Mouse (Mus musculus) kidney, embryonic 15.5 days (tissue): ENCODE data around the gene Actl10. TPM values are rescaled to one million over a fixed set of nuclear protein-coding genes. Genes with fewer than 3 reads are reported as not detected.

Source experiments
- ATAC-seq: fragments of 200-750 bp; cut with Nextera tagmentation; replicated peaks from 2 replicates; pipeline ENCODE4 v1.8.0; 2017; ENCODE audit warnings: moderate TSS enrichment; ENCODE audit not compliant: low FRiP score
- H3K27ac ChIP-seq: fragments of 300-500 bp; sonication (generic); 2 replicates; pipeline ENCODE4 v1.5.1; 2015; ENCODE audit warnings: mild to moderate bottlenecking, inconsistent platforms
- H3K27me3 ChIP-seq: fragments of 300-500 bp; sonication (generic); 2 replicates; pipeline ENCODE4 v1.6.1; 2015; ENCODE audit warnings: inconsistent platforms
- H3K36me3 ChIP-seq: fragments of 300-500 bp; sonication (generic); 2 replicates; pipeline ENCODE4 v1.6.1; 2015; ENCODE audit warnings: inconsistent platforms
- H3K4me1 ChIP-seq: fragments of 300-500 bp; sonication (generic); 2 replicates; pipeline ENCODE4 v1.6.1; 2015; ENCODE audit warnings: inconsistent platforms
- H3K4me2 ChIP-seq: fragments of 300-500 bp; sonication (generic); 2 replicates; pipeline ENCODE4 v1.6.1; 2015; ENCODE audit warnings: moderate library complexity, mild to moderate bottlenecking, inconsistent platforms
- H3K4me3 ChIP-seq: fragments of 300-500 bp; sonication (generic); replicated peaks from 2 replicates; pipeline ENCODE4 v1.5.1; 2015; ENCODE audit warnings: mild to moderate bottlenecking, inconsistent platforms
- H3K9ac ChIP-seq: fragments of 300-500 bp; sonication (generic); 2 replicates; pipeline ENCODE4 v1.6.1; 2015; ENCODE audit warnings: mild to moderate bottlenecking, inconsistent platforms
- H3K9me3 ChIP-seq: fragments of 300-500 bp; sonication (generic); replicated peaks from 2 replicates; pipeline ENCODE4 v1.6.1; 2016; ENCODE audit warnings: inconsistent platforms
- WGBS: fragments of 180-500 bp; shearing (Covaris S2); methylation state at CpG from one replicate; pipeline ENCODE4 v1.1.7; 2015; ENCODE audit warnings: mixed read lengths; 5-methylcytosine and 5-hydroxymethylcytosine counted together
- polyA plus RNA-seq: library from polyadenylated mRNA; unstranded; fragments of >200 nt; fragmentation: Nextera tagmentation; extraction: Ambion mirVana; gene quantifications from 2 replicates; pipeline ENCODE4 v1.2.1, GENCODE M21; 2015

Actl10 gene
- polyA plus RNA-seq, 1 experiment from 2014 or later, result 0.19 TPM

DNA sequence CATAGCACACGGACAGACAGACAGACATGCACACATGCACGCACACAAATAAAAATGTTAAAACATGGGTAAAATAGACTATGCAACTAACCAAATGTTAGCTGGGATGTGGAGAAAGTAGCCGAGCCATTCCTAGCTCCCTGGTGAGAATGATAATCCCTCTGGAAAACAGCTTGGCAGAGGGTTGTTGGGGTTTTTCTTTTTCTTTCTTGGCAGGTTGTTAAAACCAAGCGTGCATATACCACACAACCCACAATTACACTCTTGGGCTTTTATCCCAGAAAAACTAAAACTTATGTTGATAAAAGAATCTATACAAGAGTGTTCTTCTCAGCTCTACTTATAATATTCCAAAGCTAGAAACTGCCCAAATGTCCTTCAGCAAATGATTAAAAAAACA, 37.5 kb downstream of the Actl10 start:
- WGBS, result 81% methylated on average over 4 of the region's 4 CpGs
- Histone ChIP-seq H3K4me1 (peaks cover 5% of the 10 kb centered on the region; the same call in 1 of the 2 replicates), H3K9ac (no peak overlapping the region)

DNA sequence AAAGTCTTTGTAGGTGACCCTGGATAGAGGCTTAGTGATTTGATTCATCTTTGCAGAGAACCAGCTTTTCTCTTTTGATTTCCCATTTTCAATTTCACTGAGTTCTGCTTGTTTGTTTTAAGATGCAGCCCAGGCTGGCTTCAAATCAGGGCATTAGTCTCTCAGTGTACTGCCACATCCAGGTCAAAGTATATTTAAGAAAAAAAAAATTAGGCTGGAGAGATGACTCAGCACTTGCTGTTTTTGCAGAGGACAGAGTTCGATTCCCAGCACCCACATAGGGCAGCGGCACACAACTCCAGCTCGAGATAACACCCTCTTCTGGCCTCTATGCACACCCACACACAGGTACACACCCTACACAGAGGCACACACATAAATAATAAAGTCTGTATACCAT, 39.7 kb downstream of the Actl10 start:
- Histone ChIP-seq H3K4me3 (no peak overlapping the region), H3K27ac (no peak overlapping the region), H3K4me1 (no peaks in the 10 kb centered on the region), H3K27me3 (no peaks in the 10 kb centered on the region), H3K4me2 (no peak overlapping the region), H3K36me3 (peaks cover 42% of the 10 kb centered on the region), H3K9me3 (no peaks in the 10 kb centered on the region), H3K9ac (no peak overlapping the region)
- 86% methylated on average over 3 of the region's 3 CpGs for WGBS
- no peak for ATAC-seq

More for the DNA sequence above, 37.5 kb downstream of the Actl10 start:
- H3K36me3 ChIP-seq, result peaks cover 33% of the 10 kb centered on the region
- H3K4me2 ChIP-seq, result no peak overlapping the region
- H3K4me3 ChIP-seq, result no peak overlapping the region
- no peak for ATAC-seq
- no peak overlapping the region for H3K27ac ChIP-seq
- no peaks in the 10 kb centered on the region for H3K27me3 ChIP-seq
- H3K9me3 ChIP-seq, result no peaks in the 10 kb centered on the region

- Histone ChIP-seq H3K27me3 (no peaks in the 10 kb centered on the region), H3K4me2 (no peak overlapping the region), H3K9me3 (no peaks in the 10 kb centered on the region), H3K4me1 (no peaks in the 10 kb centered on the region), H3K27ac (no peak overlapping the region), H3K9ac (no peak overlapping the region), H3K4me3 (no peak overlapping the region), H3K36me3 (peaks cover 26% of the 10 kb centered on the region)
- ATAC-seq, result no peak
- 74% methylated on average over 3 of the region's 3 CpGs for WGBS
Observed at GRCm38 (mm10) chr2:154593025-154593424, 41.4 kb downstream of the Actl10 start.

DNA sequence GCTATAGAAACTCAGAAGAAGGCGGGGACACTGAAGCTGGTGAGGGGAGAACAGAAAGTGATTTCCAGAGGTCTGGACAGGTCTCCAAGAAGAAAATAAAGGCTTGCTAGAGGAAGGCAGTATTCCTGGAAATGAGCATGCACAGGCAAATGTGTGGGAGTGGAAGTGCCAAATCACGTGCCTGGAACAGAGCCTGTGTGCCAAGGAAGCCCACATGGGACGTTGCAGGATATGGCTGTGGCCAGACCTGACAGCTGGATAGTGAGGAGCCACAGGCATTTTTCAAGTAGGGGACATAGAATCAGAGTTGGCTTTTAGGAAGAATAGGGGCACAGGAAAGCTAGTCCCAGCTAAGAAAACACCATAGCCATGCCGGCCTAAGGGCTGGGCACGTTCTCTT, 44.2 kb downstream of the Actl10 start:
- H3K9me3 ChIP-seq, result no peaks in the 10 kb centered on the region
- no peak overlapping the region for H3K27ac ChIP-seq
- no peak overlapping the region for H3K4me2 ChIP-seq
- H3K36me3 ChIP-seq, result peaks cover 26% of the 10 kb centered on the region
- no peak overlapping the region for H3K4me3 ChIP-seq
- 72% methylated on average over 5 of the region's 5 CpGs for WGBS
- no peak overlapping the region for H3K9ac ChIP-seq
- H3K4me1 ChIP-seq, result no peaks in the 10 kb centered on the region
- no peak for ATAC-seq
- no peaks in the 10 kb centered on the region for H3K27me3 ChIP-seq

DNA sequence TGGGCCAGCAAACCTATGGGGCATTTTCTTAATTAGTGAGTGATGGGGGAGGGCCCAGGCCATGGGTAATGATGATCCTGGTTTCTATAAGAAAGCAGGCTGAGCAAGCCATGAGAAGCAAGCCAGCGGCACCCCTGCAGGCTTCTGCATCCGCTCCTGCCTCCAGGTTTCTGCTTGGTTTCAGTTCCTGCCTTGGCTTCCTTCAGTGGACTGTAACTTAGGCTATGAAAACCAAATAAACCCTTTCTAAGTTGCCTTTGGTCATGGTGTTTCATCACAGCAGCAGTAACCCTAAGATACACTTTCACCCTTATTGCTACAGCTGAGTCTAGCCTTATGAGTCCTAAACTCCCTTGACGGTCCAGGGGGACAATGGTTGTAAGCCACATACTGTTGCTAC, 45.8 kb downstream of the Actl10 start:
- Histone ChIP-seq H3K27ac (no peak overlapping the region), H3K4me3 (no peak overlapping the region), H3K9ac (no peak overlapping the region), H3K36me3 (peaks cover 26% of the 10 kb centered on the region), H3K4me2 (no peak overlapping the region), H3K9me3 (no peaks in the 10 kb centered on the region), H3K4me1 (peaks cover 1% of the 10 kb centered on the region; the same call in 1 of the 2 replicates), H3K27me3 (no peaks in the 10 kb centered on the region)
- WGBS, result 85% methylated on average over 3 of the region's 3 CpGs
- ATAC-seq, result no peak

DNA sequence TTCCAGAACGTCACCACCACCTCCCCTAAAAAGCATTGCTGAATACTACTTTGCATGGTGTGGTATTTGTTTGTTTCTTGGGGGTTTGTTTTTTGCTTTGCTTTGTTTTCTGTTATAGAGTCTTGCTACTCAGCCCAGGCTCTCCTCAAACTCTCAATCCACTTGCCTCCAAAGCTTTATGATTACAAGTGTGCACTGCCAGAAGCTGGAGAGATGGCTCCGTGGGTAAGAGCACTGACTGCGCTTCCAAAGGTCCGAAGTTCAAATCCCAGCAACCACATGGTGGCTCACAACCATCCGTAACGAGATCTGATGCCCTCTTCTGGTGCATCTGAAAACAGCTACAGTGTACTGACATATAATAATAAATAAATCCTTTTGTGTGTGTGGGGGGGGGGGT, 49.0 kb downstream of the Actl10 start:
- Histone ChIP-seq H3K27ac (no peak overlapping the region), H3K4me2 (no peak overlapping the region), H3K9ac (no peak overlapping the region), H3K9me3 (no peaks in the 10 kb centered on the region), H3K27me3 (no peaks in the 10 kb centered on the region), H3K4me3 (no peak overlapping the region), H3K4me1 (peaks cover 17% of the 10 kb centered on the region), H3K36me3 (no peaks in the 10 kb centered on the region)
- 73% methylated on average over 6 of the region's 6 CpGs for WGBS
- no peak for ATAC-seq

DNA sequence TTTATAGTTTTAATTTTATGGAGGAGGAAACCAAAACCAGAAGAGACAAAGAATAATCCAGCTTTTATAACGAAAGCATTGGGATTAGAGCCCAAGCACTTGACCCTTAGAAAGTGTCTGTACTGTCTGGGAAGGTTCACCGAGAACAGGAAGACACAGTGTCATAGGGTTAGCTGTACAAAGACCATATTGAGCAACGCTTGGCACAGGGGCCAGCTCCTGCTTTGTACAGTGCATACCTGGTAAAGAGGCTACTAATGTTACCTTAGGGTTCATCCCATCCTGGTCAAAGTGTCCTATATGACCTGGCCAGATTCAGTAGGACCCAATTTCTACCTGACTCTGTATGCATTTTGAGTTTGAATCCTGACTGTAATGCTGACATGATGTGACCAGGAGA, 49.7 kb downstream of the Actl10 start:
- Histone ChIP-seq H3K36me3 (no peaks in the 10 kb centered on the region), H3K27me3 (no peaks in the 10 kb centered on the region), H3K4me1 (peaks cover 17% of the 10 kb centered on the region), H3K27ac (no peak overlapping the region), H3K9me3 (no peaks in the 10 kb centered on the region), H3K9ac (no peak overlapping the region), H3K4me2 (no peak overlapping the region), H3K4me3 (no peak overlapping the region)
- ATAC-seq, result no peak
- WGBS, result 80% methylated on average over 3 of the region's 3 CpGs

Other genes starting within 250 kb of the Actl10 start
- not detected in 2 replicates for gene Bpifb9b, start 244.5 kb upstream of the Actl10 start, polyA plus RNA-seq
- 19.0 and 20.4 TPM in 2 replicates for gene Cdk5rap1, start 178.8 kb upstream of the Actl10 start, polyA plus RNA-seq
- gene Snta1, start 143.7 kb upstream of the Actl10 start, polyA plus RNA-seq, result 12.0 and 12.7 TPM in 2 replicates
- gene Cbfa2t2, start 115.3 kb upstream of the Actl10 start, polyA plus RNA-seq, result 38.8 and 46.0 TPM in 2 replicates
- 0.58 and 1.7 TPM in 2 replicates for gene 1700003F12Rik, start 4.7 kb upstream of the Actl10 start, polyA plus RNA-seq
- gene Necab3, start 7.1 kb downstream of the Actl10 start, polyA plus RNA-seq, result 1.6 and 2.9 TPM in 2 replicates
- gene E2f1, start 18.1 kb downstream of the Actl10 start, polyA plus RNA-seq, result 20.7 and 21.0 TPM in 2 replicates
- 27.7 and 29.8 TPM in 2 replicates for gene Pxmp4, start 51.9 kb downstream of the Actl10 start, polyA plus RNA-seq
- 0.85 and 1.00 TPM in 2 replicates for gene Zfp341, start 61.5 kb downstream of the Actl10 start, polyA plus RNA-seq
- 0.62 TPM in 1 of 2 replicates, not detected in the other for gene 4930519P11Rik, start 61.7 kb downstream of the Actl10 start, polyA plus RNA-seq
- 24.6 and 24.8 TPM in 2 replicates for gene Chmp4b, start 99.9 kb downstream of the Actl10 start, polyA plus RNA-seq
- not detected in 2 replicates for gene Gm14214, start 218.3 kb downstream of the Actl10 start, polyA plus RNA-seq
- gene Raly, start 239.3 kb downstream of the Actl10 start, polyA plus RNA-seq, result 47.3 and 54.3 TPM in 2 replicates
- gene a, start 239.6 kb downstream of the Actl10 start, polyA plus RNA-seq, result 0.66 and 0.91 TPM in 2 replicates